7 mouse cellular contexts compared by ENCODE assay signal in genomic region chr2:23092216-23092615, GRCm38 (mm10). TPM values are rescaled to one million over a fixed set of nuclear protein-coding genes. Genes with fewer than 3 reads are reported as not detected.
DNase-seq lines count a peak whose midpoint lies in the region; TF ChIP-seq lines count a peak whose summit lies in the region.

No protein-coding gene starts in this region.

- peak; percentile 29 for DNase-seq in kidney, postnatal 14 days
- no peak for DNase-seq in kidney, adult 11 months
- peak; percentile 44 for DNase-seq in ES-CJ7 (ENCODE audit: low read depth, low spot score)
- peak; percentile 25 for DNase-seq in heart, postnatal 4 days
- peak; percentile 80 for DNase-seq in naive thymus-derived CD4-positive, alpha-beta T cell, adult 2 months (ENCODE audit: low read depth)
- DNase-seq in right cerebral cortex, postnatal 14 days: no peak

- H3K27ac ChIP-seq in bone marrow, adult 2 months (ENCODE audit: control insufficient read depth, insufficient read depth, low read depth, low read length, poor library complexity): no peak overlapping the region

- TF ChIP-seq CTCF in bone marrow, adult 2 months (IDR thresholded peaks at IDR 0.05; ENCODE audit: control insufficient read depth, insufficient read depth, low read length): peak; percentile 76

- no peak overlapping the region for H3K4me3 ChIP-seq in bone marrow, adult 2 months (replicated peaks; ENCODE audit: control insufficient read depth, low read depth, low read length)

- no peak for TF ChIP-seq POLR2A in bone marrow, adult 2 months (IDR thresholded peaks at IDR 0.05; ENCODE audit: borderline replicate concordance, control insufficient read depth, low read depth, low read length)

- H3K4me1 ChIP-seq in bone marrow, adult 2 months (ENCODE audit: control insufficient read depth, insufficient read depth, low read length): no peaks in the 10 kb centered on the region

- 41% methylated on average over 5 of the region's 5 CpGs for WGBS in bone marrow, adult 2 months

RNA-seq across cellular contexts. Expression of gene Acbd5, which starts 24.2 kb away (rescaled TPM):
- polyA plus RNA-seq in bone marrow, adult 2 months (2011; ENCODE audit: insufficient read depth, insufficient read length, low replicate concordance, missing spikeins): 11.7 and 19.2 TPM in 2 replicates
- total RNA-seq in heart, postnatal 4 days (2021): 10 to 100 TPM; 24.0 to 27.1 TPM

RNA-seq across cellular contexts. Expression of gene Abi1, which starts 52.2 kb away (rescaled TPM):
- 41.0 and 53.1 TPM in 2 replicates for polyA plus RNA-seq in bone marrow, adult 2 months (2011; ENCODE audit: insufficient read depth, insufficient read length, low replicate concordance, missing spikeins)
- total RNA-seq in heart, postnatal 4 days (2021): 10 to 100 TPM; 34.3 to 34.9 TPM

Comparison
In these comparisons a context has a peak if more than half of its experiments do, and no peak if none do; other contexts are left out.
1. DNase-seq: peak in kidney, postnatal 14 days (single experiment), ES-CJ7 (single experiment), heart, postnatal 4 days (single experiment) and naive thymus-derived CD4-positive, alpha-beta T cell, adult 2 months (single experiment); none in kidney, adult 11 months (single experiment) and right cerebral cortex, postnatal 14 days (single experiment).